Mouse (Mus musculus) G1E (cell line): Measurements from ENCODE around the gene Hfe. TPM values are rescaled to one million over a fixed set of nuclear protein-coding genes. Genes with fewer than 3 reads are reported as not detected.
"Not testable (repeated sequence)": the region's sequence is repeated elsewhere in the genome, so short reads cannot be mapped to it uniquely, and the experiment has no call there.

ENCODE experiments used
- ATAC-seq: 2 replicates; pipeline ENCODE4 v1.8.0; 2016; ENCODE audit warnings: mild to moderate bottlenecking; ENCODE audit not compliant: insufficient number of reproducible peaks, poor library complexity, low FRiP score, severe bottlenecking; ENCODE audit errors: extremely low read depth
- DNase-seq: peaks from one replicate; pipeline ENCODE4 v3.0.0; 2012; ENCODE audit warnings: low spot score
- H3K27me3 ChIP-seq: 2 replicates; pipeline ENCODE4 v1.6.1; 2012; ENCODE audit warnings: mild to moderate bottlenecking, low read length, inconsistent platforms; ENCODE audit not compliant: insufficient read depth
- H3K36me3 ChIP-seq: replicated peaks from 2 replicates; pipeline ENCODE3; 2012; ENCODE audit warnings: mild to moderate bottlenecking, inconsistent platforms
- H3K4me1 ChIP-seq: 2 replicates; pipeline ENCODE4 v1.6.1; 2012; ENCODE audit warnings: low read depth, low read length, inconsistent platforms, mixed read lengths; ENCODE audit not compliant: insufficient read depth
- H3K4me3 ChIP-seq: 2 replicates; pipeline ENCODE4 v1.5.1; 2012; ENCODE audit warnings: low read depth, mild to moderate bottlenecking, inconsistent platforms, low read length, moderate library complexity, mixed read lengths
- H3K9me3 ChIP-seq: replicated peaks from 2 replicates; pipeline ENCODE4 v1.6.1; 2012; ENCODE audit warnings: inconsistent platforms
- CTCF ChIP-seq: IDR thresholded peaks from 2 replicates; pipeline ENCODE4 v1.5.1; 2012; ENCODE audit warnings: low read depth, low read length, inconsistent platforms, mixed read lengths
- GATA1 ChIP-seq: IDR thresholded peaks from 2 replicates; pipeline ENCODE4 v1.6.1; 2012; ENCODE audit warnings: borderline replicate concordance, low read length, inconsistent platforms, mixed read lengths
- GATA2 ChIP-seq: IDR thresholded peaks from 2 replicates; pipeline ENCODE4 v1.6.1; 2012; ENCODE audit warnings: low read depth, low read length, inconsistent platforms, borderline replicate concordance
- POLR2AphosphoS5 ChIP-seq: IDR thresholded peaks from 2 replicates; pipeline ENCODE4 v1.6.1; 2012; ENCODE audit warnings: low read depth, low read length, inconsistent platforms; ENCODE audit not compliant: insufficient replicate concordance
- TAL1 ChIP-seq: conservative IDR thresholded peaks from 2 replicates; pipeline ENCODE4 v1.6.1; 2012; ENCODE audit warnings: low read depth, low read length, inconsistent platforms, mixed read lengths
- polyA plus RNA-seq: library from polyadenylated mRNA; stranded (reverse); fragments of >175 nt; gene quantifications from 2 replicates; pipeline ENCODE4 v1.2.3, GENCODE M21; 2012
- total RNA-seq, 2 experiments: library from RNA; stranded (forward) in 1 of 2; stranded (reverse) in 1 of 2; fragments of 200-1000 nt in 1 of 2; fragments of >200 nt in 1 of 2; fragmentation: Nextera tagmentation in 1 of 2; gene quantifications; 2 replicates each; pipeline ENCODE4 v1.2.3; 2014 to 2017

Hfe gene
- total and polyA plus RNA-seq, 3 experiments: 0.16 TPM; not detected in 2

- peaks cover 27% of the 10 kb centered on the region for H3K4me1 ChIP-seq
- ATAC-seq (no peak), DNase-seq (no peak)
Measured at GRCm38 (mm10) chr13:23755000-23755399, 44.3 kb upstream of the Hfe start.

GRCm38 (mm10) chr13:23753314-23754078 lies 42.8 kb upstream of the Hfe start:
- Histone ChIP-seq H3K9me3 (no peaks in the 10 kb centered on the region), H3K36me3 (no peaks in the 10 kb centered on the region), H3K27me3 (no peaks in the 10 kb centered on the region), H3K4me3 (no peak overlapping the region), H3K4me1 (peaks cover 30% of the 10 kb centered on the region)
- TF ChIP-seq POLR2AphosphoS5 (peak; percentile 93; the same call in 1 of the 2 replicates), GATA1 (no peak), GATA2 (no peak), TAL1 (no peak), CTCF (no peak)
- no peak for DNase-seq
- no peak for ATAC-seq

More at GRCm38 (mm10) chr13:23755000-23755399, 44.3 kb upstream of the Hfe start:
- Histone ChIP-seq H3K9me3 (no peaks in the 10 kb centered on the region), H3K36me3 (no peaks in the 10 kb centered on the region), H3K27me3 (no peaks in the 10 kb centered on the region), H3K4me3 (no peak overlapping the region)
- TF ChIP-seq GATA2: no peak
- no peak for TF ChIP-seq POLR2AphosphoS5
- TF ChIP-seq CTCF: no peak
- no peak for TF ChIP-seq TAL1
- no peak for TF ChIP-seq GATA1

- no peak for DNase-seq
- no peak for ATAC-seq
- Histone ChIP-seq H3K4me3 (peak overlapping the region; percentile 58; the same call in 1 of the 2 replicates), H3K4me1 (peaks cover 30% of the 10 kb centered on the region), H3K36me3 (no peaks in the 10 kb centered on the region), H3K9me3 (no peaks in the 10 kb centered on the region), H3K27me3 (no peaks in the 10 kb centered on the region)
- TF ChIP-seq GATA2: no peak
- peak; percentile 80 for TF ChIP-seq POLR2AphosphoS5
Measured at GRCm38 (mm10) chr13:23752742-23753172, 42.1 kb upstream of the Hfe start.

- not testable (repeated sequence) for H3K36me3 ChIP-seq, H3K9me3 ChIP-seq, H3K27me3 ChIP-seq
- Histone ChIP-seq H3K4me3 (peak within 1 kb of the TSS; percentile 63; the same call in 1 of the 2 replicates), H3K4me1 (peaks cover 31% of the 10 kb centered on the region)
- ATAC-seq (peak; percentile 78), DNase-seq (peak; percentile 65)
- peak; percentile 97; the same call in 1 of the 2 replicates for TF ChIP-seq POLR2AphosphoS5
Measured at GRCm38 (mm10) chr13:23752067-23752741, 41.5 kb upstream of the Hfe start, which contains the start of gene Hist1h3b. Gene Hist1h3b, plus strand, starts transcription at chr13:23752267.

GRCm38 (mm10) chr13:23751478-23751956 lies 40.9 kb upstream of the Hfe start:
- Histone ChIP-seq H3K9me3 (no peaks in the 10 kb centered on the region), H3K27me3 (no peaks in the 10 kb centered on the region), H3K4me3 (peak overlapping the region; percentile 63; the same call in 1 of the 2 replicates), H3K4me1 (peaks cover 33% of the 10 kb centered on the region), H3K36me3 (no peaks in the 10 kb centered on the region)
- no peak for ATAC-seq
- no peak for DNase-seq
- TF ChIP-seq POLR2AphosphoS5: peak; percentile 84
- TF ChIP-seq GATA2: no peak

- ATAC-seq: peak; percentile 12; the same call in 1 of the 2 replicates
- not testable (repeated sequence) for H3K27me3 ChIP-seq, DNase-seq, H3K36me3 ChIP-seq, H3K9me3 ChIP-seq
- H3K4me3 ChIP-seq: peak within 1 kb of the TSS; percentile 63; the same call in 1 of the 2 replicates
- H3K4me1 ChIP-seq: peaks cover 34% of the 10 kb centered on the region
- TF ChIP-seq POLR2AphosphoS5: peak; percentile 97; the same call in 1 of the 2 replicates
Measured at GRCm38 (mm10) chr13:23750839-23751477, 40.3 kb upstream of the Hfe start, which contains the start of gene Hist1h2ab. Gene Hist1h2ab, plus strand, starts transcription at chr13:23751126.
